Mouse (Mus musculus): ENCODE results near the gene Hist1h4f. TPM values are rescaled to one million over a fixed set of nuclear protein-coding genes. Genes with fewer than 3 reads are reported as not detected.
A peak's percentile ranks its signal among the peaks of the same experiment; 100 is the strongest.

Hist1h4f gene
- total and polyA plus RNA-seq, 3 experiments = 0.88 to 19.6 (median 14.7) TPM

- intact Hi-C loops (cut with DNase I) = loop anchor here (1.0 to 5.0 kb wide), 5 partner anchors 12 to 211 kb away; partner anchors contain the start of genes Hist1h1e, Hist1h2be and Hist1h3f
- peaks cover 14% of the 10 kb centered on the region for H3K36me3 ChIP-seq (ENCODE audit: control insufficient read depth, insufficient read depth, low read length)
- WGBS = under 1% methylated on average over 62 of the region's 70 CpGs
Measured at GRCm38 (mm10) chr13:23530901-23531875, 20.3 kb downstream of the Hist1h4f start, which contains the start of gene Hist1h4h. Gene Hist1h4h (plus strand): TSS chr13:23531050.

GRCm38 (mm10) chr13:23530181-23530900, 21.1 kb downstream of the Hist1h4f start:
- under 1% methylated on average over 20 of the region's 20 CpGs for WGBS
- Histone ChIP-seq H3K27me3 (ENCODE audit: control insufficient read depth, insufficient read depth, low read length) (no peaks in the 10 kb centered on the region), H3K36me3 (ENCODE audit: control insufficient read depth, insufficient read depth, low read length) (peaks cover 14% of the 10 kb centered on the region), H3K4me3 (peak overlapping the region; percentile 86), H3K9ac (ENCODE audit: low read depth, low read length) (peak overlapping the region; percentile 75), H3K4me1 (ENCODE audit: control insufficient read depth, insufficient read depth, low read length) (peaks cover 4% of the 10 kb centered on the region), H3K27ac (peak overlapping the region; percentile 97), H3K79me2 (replicated peaks; ENCODE audit: control insufficient read depth, insufficient read depth, low read length) (no peaks in the 10 kb centered on the region)
- peak; percentile 69 to 74 for DNase-seq
- intact Hi-C loops (cut with DNase I) = loop anchor here (1.0 to 5.0 kb wide), 5 partner anchors 11 to 212 kb away; partner anchors contain the start of genes Hist1h1e, Hist1h2be and Hist1h3f
- TF ChIP-seq CTCF (IDR thresholded peaks at IDR 0.05) (no peak), POLR2A (IDR thresholded peaks at IDR 0.05; ENCODE audit: insufficient read depth, low read depth, low read length) (no peak), EP300 (IDR thresholded peaks at IDR 0.05; ENCODE audit: insufficient read depth, low read depth, low read length) (0 out of 2 replicates have a peak, but pooled peaks have one; percentile 57)

More at GRCm38 (mm10) chr13:23530901-23531875, 20.3 kb downstream of the Hist1h4f start, which contains the start of gene Hist1h4h:
- Histone ChIP-seq H3K27me3 (ENCODE audit: control insufficient read depth, insufficient read depth, low read length) (no peaks in the 10 kb centered on the region), H3K27ac (peak within 1 kb of the TSS; percentile 97), H3K9ac (ENCODE audit: low read depth, low read length) (peak within 1 kb of the TSS; percentile 76), H3K4me3 (peak within 1 kb of the TSS; percentile 86), H3K4me1 (ENCODE audit: control insufficient read depth, insufficient read depth, low read length) (peaks cover 4% of the 10 kb centered on the region), H3K79me2 (replicated peaks; ENCODE audit: control insufficient read depth, insufficient read depth, low read length) (no peaks in the 10 kb centered on the region)
- peak; percentile 91 for TF ChIP-seq EP300 (IDR thresholded peaks at IDR 0.05; ENCODE audit: insufficient read depth, low read depth, low read length)
- TF ChIP-seq CTCF (IDR thresholded peaks at IDR 0.05) = no peak
- peak; percentile 99 for TF ChIP-seq POLR2A (IDR thresholded peaks at IDR 0.05; ENCODE audit: insufficient read depth, low read depth, low read length)
- DNase-seq = peak; percentile 92 to 95

GRCm38 (mm10) chr13:23529480-23530165, 21.8 kb downstream of the Hist1h4f start:
- DNase-seq = no peak
- intact Hi-C loops (cut with DNase I) = loop anchor here (1.0 to 5.0 kb wide), 6 partner anchors 10 to 1502 kb away; partner anchors contain the start of genes Hist1h1e, Hist1h2be and Hist1h3f
- Histone ChIP-seq H3K4me1 (ENCODE audit: control insufficient read depth, insufficient read depth, low read length) (peaks cover 4% of the 10 kb centered on the region), H3K36me3 (ENCODE audit: control insufficient read depth, insufficient read depth, low read length) (peaks cover 13% of the 10 kb centered on the region), H3K27me3 (ENCODE audit: control insufficient read depth, insufficient read depth, low read length) (no peaks in the 10 kb centered on the region), H3K9ac (ENCODE audit: low read depth, low read length) (no peak overlapping the region), H3K27ac (peak overlapping the region; percentile 97), H3K4me3 (peak overlapping the region; percentile 86), H3K79me2 (replicated peaks; ENCODE audit: control insufficient read depth, insufficient read depth, low read length) (no peaks in the 10 kb centered on the region)
- 24% methylated on average over 2 of the region's 2 CpGs for WGBS
- TF ChIP-seq POLR2A (IDR thresholded peaks at IDR 0.05; ENCODE audit: insufficient read depth, low read depth, low read length) (no peak), CTCF (IDR thresholded peaks at IDR 0.05) (no peak), EP300 (IDR thresholded peaks at IDR 0.05; ENCODE audit: insufficient read depth, low read depth, low read length) (no peak)

GRCm38 (mm10) chr13:23529005-23529404, 22.4 kb downstream of the Hist1h4f start:
- Histone ChIP-seq H3K9ac (ENCODE audit: low read depth, low read length) (no peak overlapping the region), H3K27ac (peak overlapping the region; percentile 97), H3K79me2 (replicated peaks; ENCODE audit: control insufficient read depth, insufficient read depth, low read length) (no peaks in the 10 kb centered on the region), H3K4me1 (ENCODE audit: control insufficient read depth, insufficient read depth, low read length) (peaks cover 4% of the 10 kb centered on the region), H3K4me3 (no peak overlapping the region), H3K27me3 (ENCODE audit: control insufficient read depth, insufficient read depth, low read length) (no peaks in the 10 kb centered on the region), H3K36me3 (ENCODE audit: control insufficient read depth, insufficient read depth, low read length) (peaks cover 10% of the 10 kb centered on the region)
- WGBS = 77% methylated on average over 5 of the region's 5 CpGs
- no peak for DNase-seq
- TF ChIP-seq EP300 (IDR thresholded peaks at IDR 0.05; ENCODE audit: insufficient read depth, low read depth, low read length) (no peak), CTCF (IDR thresholded peaks at IDR 0.05) (no peak), POLR2A (IDR thresholded peaks at IDR 0.05; ENCODE audit: insufficient read depth, low read depth, low read length) (no peak)
- intact Hi-C loops (cut with DNase I) = loop anchor here (5.0 kb wide), 1 partner anchor 1502 kb away; no protein-coding TSS in a partner anchor

GRCm38 (mm10) chr13:23526312-23526711, 25.1 kb downstream of the Hist1h4f start:
- TF ChIP-seq CTCF (IDR thresholded peaks at IDR 0.05) = no peak
- peak; percentile 95 for TF ChIP-seq EP300 (IDR thresholded peaks at IDR 0.05; ENCODE audit: insufficient read depth, low read depth, low read length)
- no peak for TF ChIP-seq POLR2A (IDR thresholded peaks at IDR 0.05; ENCODE audit: insufficient read depth, low read depth, low read length)
- DNase-seq = peak; percentile 86 to 91
- H3K9ac ChIP-seq (ENCODE audit: low read depth, low read length) = peak overlapping the region; percentile 66
- H3K27me3 ChIP-seq (ENCODE audit: control insufficient read depth, insufficient read depth, low read length) = no peaks in the 10 kb centered on the region
- H3K4me1 ChIP-seq (ENCODE audit: control insufficient read depth, insufficient read depth, low read length) = no peaks in the 10 kb centered on the region; the same call in none of the 2 replicates
- H3K4me3 ChIP-seq = peak overlapping the region; percentile 47
- H3K27ac ChIP-seq = no peak overlapping the region
- intact Hi-C loops (cut with DNase I) = loop anchor here (5.0 kb wide), 1 partner anchor 1499 kb away; no protein-coding TSS in a partner anchor
- 1% methylated on average over 17 of the region's 17 CpGs for WGBS
- H3K79me2 ChIP-seq (replicated peaks; ENCODE audit: control insufficient read depth, insufficient read depth, low read length) = no peaks in the 10 kb centered on the region
- H3K36me3 ChIP-seq (ENCODE audit: control insufficient read depth, insufficient read depth, low read length) = no peaks in the 10 kb centered on the region; the same call in 1 of the 2 replicates

Data from heart, adult 2 months (tissue).